Mouse (Mus musculus): ENCODE data around the gene Rdh8.
"Not testable (repeated sequence)": the region's sequence is repeated elsewhere in the genome, so short reads cannot be mapped to it uniquely, and the experiment has no call there.

Gene Rdh8

DNA sequence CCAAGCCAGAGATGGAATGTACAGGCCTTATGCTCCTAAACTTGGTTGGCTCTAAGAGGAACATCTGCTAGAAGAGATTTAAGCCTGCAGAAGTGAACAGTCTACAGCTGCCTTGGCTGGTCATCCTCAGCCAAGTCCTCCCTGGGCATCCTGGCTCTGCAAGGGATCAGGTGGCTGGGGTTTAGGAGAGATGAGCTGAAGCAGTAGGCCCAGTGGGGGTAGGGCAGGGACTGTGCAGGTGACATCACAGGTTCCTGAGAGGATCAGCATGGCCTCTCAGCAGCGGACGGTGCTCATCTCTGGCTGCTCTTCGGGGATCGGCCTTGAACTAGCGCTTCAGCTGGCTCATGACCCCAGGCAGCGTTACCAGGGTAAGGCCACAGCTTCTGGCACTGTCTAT, at the start of gene Rdh8:
Gene Rdh8, plus strand, starts transcription at position 268 of the 400 bp plus-strand sequence.
- no peak for DNase-seq (ENCODE audit: low read depth)

DNA sequence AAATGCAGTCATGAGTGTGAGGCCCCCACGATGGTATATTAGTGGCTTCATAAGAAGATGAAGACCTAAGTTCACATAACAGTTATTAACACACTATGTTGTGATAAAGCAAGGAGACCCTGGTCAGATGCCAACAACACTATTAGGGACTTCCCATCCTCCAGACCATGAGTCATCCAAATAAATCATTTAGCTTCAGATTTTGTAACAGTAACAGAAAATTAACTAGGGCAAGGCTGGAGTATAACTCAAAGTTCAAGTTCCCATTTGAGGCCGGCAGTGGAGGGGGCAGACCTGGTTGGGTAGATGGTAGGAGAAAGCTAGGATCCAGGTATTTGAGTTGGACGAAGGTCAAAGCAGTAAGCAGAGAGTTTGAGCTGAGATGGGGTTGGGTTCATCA, 37.0 kb upstream of the Rdh8 start:
- DNase-seq (ENCODE audit: low read depth), result no peak

DNA sequence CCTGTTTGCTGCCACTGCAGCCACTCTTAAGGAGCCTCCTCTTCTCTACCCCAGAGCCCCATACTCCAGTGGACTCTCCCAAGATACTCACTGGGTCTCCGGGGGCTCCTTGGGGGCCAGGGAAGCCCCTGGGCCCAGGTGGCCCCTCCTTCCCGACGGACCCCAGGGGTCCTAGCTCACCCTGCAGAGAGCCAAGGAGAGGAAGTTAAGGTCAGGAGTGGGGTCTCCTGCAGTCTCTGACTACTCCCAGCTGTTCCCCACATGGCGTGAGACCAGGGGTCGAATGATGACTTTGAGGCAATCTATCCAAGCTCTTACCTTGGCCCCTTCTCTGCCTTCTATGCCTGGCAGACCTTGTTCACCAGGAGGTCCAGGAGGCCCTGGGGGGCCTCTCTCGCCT, 33.2 kb upstream of the Rdh8 start:
- no peak for DNase-seq (ENCODE audit: low read depth)

DNA sequence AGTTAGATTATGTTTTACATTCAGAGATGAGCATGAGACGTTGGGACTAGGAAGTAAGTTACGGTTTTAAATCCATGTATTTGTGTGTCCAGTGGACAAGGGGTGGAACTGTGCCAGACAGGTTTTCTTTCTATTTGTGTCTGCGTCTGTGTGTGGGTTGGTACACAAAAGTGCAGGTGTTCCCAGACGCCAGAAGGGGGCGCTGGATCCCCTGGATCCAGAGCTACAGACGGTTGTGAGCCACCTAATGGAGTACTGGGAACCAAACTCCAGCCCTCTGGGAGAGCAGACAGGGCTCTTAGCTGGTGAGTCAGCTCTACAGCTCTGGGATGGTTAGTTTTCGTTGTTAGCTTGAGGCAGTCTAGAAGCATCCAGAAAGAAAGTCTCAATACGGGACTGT, 30.3 kb upstream of the Rdh8 start:
- DNase-seq (ENCODE audit: low read depth), result no peak

DNA sequence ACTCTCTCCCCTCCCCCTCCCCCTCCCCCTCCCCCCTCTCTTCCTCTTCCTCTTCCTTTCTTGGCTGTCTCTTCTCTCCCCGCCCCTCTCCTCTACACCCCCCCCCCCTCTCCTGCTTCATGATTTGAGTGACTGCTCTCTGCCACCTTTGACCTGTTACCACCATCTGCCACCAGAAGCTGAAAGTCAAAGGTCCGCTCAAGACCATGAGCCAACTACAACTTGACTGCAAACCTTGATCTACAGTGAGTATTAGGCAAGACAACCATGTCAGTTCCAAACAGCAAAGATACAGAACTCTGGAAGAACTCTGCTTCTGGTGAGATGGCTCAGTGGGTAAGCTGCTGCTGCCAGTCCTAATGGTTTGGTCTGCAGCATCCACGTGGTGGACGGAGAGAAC, 28.7 kb upstream of the Rdh8 start:
- no peak for DNase-seq (ENCODE audit: low read depth)

DNA sequence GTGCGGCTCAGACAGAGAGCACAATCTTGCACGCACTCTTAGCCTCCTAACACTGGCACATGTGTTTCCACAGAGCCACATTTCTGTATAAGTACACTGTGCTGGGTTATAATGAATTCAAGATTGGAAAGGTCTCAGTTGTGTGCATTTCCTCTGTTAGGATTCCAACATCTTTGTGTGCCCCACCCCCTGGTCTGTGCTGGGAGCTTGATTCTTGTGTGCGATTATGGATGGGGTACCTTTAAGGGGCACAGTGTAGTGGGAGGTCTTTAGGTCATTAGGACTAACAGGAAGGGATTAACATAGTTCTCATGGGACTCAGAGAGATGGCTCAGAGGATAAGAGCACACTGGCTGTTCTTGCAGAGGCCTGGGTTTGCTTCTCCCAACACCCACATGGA, 28.0 kb upstream of the Rdh8 start:
- DNase-seq (ENCODE audit: low read depth), result no peak

DNA sequence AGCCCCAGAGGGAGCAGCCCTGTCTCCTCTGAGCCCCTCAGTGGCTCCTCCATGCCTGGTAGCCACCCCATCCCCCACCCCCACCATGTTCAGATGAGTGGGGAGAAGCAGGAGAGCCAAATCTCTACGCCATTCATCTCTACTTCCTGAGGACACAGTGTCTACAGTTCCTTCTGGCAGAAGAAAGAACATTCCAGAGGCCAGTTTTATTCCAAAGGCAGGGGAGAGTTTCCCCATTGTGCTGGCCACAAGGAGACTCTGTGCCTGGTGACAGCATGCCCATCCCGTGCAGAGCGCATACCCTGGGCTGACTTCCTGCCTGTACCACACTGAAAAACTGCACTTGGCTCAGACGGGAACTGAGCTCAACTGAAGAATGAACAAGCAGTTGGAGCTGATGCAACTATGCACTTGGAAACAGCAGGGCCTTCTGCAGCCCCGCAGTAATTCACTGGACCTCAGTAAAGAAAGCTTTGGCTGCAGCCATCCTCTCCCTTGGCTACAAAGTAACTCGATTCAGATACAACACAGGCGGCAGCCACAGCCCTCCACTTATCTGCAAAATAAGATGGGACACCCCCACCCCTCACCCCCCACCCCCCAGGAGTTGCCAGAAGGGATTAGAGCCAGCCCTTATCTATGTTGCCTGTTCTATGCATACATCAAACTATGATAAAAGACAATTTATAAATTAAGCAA, 24.0 kb upstream of the Rdh8 start:
- no peak for DNase-seq (ENCODE audit: low read depth)

DNA sequence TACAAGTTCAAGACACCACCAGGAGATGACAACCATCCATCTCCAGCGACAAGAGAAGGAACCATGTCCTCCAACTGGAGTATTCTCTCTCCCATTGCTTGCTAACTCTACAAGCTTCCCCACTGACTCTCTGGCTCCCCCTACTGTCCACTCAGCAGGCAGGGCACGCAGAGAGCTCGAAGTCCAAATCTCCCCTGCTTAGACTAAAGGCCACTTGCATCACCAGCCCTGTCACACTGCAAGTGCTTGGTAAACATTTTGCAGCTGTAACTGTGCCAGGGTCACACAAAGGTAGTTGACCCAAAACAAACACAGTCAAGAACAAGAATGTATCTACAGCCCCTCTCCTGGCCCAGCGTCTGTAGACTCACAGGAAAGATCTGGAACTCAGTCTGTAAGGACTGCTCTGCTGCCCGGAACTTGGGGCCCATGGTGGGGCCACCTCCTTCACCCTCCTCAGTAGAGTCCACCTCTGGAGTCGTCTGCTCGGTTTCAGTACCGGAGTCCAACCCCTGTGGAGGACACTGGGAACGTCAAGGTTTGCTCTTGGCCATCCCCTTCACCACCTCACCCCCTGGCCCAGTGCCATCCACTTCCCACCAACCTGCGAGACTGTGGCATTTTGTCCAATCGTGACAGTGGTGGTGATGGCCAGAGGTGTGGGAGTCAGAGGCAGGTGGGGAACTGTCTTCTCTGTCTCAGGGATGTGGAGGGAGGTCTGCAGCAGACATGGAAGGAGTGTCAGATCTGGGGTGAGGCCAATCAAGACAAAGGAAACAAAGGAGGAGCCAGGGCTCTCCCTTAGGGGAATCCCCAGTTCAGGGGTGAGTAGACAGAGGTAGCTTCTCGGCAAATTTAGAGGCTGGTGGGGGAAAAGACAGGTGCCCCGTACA, 13.8 kb upstream of the Rdh8 start:
- peak; percentile 46 for DNase-seq (ENCODE audit: low read depth)

DNA sequence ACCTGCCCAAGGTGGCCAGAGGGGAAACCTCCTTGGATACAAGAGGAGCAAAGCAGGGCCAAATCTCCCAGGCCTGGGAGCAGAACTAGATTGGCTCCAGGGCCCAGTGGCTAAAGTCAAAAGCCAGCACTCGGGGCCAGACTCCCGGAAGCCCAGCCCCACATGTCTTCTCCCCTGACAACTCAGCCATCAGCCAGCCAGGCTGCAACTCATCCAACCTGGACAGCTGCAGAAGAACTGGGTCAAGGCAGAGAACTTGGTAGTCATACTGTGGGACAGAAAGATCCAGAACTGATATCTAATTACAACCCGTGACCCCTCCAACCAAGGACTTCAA, 13.2 kb upstream of the Rdh8 start:
- DNase-seq (ENCODE audit: low read depth), result no peak

DNA sequence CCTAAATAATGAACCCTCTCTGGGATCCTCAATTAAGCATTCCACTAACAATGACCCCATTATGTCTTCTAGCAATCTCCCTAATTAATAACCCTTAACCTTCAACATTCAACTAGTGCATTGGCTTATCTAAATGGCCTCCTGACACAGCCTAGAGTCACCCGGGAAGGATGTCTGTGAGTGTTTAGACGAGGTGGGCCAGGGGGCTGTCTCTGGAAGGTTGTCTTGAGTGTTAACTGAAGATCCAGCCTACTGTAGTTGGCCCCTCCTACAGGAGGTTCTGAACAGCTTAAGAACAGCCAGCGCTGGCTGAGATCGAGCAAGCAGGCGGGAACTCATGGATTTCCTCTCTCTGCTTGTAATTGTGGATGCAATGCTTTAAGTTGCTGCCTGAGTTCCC, 12.6 kb upstream of the Rdh8 start:
- DNase-seq (ENCODE audit: low read depth), result no peak

DNA sequence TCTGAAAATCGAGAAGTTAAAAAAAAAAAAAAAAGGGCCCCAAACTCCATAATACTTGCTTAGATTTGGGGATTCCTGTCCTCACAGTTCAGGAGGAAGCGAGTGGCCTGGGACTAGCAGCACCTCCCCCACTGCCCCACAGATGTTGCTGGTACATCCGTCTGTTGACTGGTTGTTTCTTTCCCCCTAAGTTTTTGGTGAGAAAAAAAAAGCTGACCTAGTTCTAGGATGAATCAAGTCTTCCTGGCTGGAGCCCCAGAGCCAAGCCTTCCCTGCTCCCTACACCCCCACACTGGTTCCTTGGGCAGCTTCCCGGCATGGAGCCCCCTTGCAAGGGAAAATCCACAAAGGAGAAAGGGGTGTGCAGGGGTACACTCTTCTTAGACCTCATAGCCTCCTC, 8.0 kb upstream of the Rdh8 start:
- DNase-seq (ENCODE audit: low read depth), result no peak

DNA sequence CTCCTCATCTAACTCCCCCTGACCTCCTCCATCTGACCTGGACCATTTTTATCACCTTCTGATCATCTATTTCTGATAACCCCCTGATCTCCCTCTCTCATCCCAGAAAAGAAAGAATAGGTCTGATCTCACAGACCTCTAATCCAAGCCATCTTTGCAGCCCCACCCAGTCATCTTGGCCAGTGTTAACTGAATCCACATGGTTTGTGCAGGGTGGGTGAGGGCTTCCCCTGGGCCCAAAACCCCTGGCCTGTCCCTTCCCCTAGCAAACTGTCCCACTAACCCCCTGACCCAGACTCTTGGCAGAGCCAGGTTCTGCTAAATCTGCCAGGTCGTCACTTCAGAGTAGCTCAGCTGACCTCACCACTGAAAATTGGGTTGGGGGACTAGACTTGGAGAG, 7.5 kb upstream of the Rdh8 start:
- DNase-seq (ENCODE audit: low read depth), result no peak

DNA sequence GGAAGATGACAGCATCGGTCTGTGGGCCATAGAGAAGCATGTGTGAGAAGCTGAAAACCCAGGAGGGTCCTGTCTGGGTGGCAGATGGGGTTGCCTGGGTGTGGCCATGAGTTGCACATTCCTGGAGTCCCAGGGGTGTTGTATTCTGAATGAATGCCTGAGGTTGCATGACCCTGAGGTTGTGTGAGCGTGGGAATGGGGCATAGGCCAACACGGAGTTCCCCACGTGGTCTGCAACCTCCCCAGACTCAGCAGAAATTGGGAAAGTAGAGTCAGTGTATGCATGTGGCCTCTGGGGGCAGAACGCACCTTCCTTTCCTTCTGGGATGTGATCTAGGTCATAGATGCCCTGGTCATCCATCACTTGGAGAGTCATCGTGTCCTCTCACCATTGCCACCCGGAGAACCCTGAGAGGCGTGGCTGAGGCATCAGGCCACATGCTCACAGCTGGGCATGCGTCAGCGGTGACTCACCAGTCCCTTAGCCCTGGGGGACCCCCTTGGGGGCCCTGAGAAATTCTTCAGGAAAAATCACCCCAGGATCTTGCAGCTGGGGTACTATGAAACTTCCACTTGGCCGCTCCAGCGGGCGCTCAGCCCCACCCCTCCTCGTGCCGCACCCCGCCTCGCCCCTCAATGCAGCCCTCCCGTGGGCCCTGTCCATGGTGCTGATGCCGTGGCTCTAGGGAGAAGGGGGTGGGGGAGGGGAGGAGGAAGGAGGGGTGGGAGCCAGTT, 5.6 kb upstream of the Rdh8 start:
- DNase-seq (ENCODE audit: low read depth), result peak; percentile 29

DNA sequence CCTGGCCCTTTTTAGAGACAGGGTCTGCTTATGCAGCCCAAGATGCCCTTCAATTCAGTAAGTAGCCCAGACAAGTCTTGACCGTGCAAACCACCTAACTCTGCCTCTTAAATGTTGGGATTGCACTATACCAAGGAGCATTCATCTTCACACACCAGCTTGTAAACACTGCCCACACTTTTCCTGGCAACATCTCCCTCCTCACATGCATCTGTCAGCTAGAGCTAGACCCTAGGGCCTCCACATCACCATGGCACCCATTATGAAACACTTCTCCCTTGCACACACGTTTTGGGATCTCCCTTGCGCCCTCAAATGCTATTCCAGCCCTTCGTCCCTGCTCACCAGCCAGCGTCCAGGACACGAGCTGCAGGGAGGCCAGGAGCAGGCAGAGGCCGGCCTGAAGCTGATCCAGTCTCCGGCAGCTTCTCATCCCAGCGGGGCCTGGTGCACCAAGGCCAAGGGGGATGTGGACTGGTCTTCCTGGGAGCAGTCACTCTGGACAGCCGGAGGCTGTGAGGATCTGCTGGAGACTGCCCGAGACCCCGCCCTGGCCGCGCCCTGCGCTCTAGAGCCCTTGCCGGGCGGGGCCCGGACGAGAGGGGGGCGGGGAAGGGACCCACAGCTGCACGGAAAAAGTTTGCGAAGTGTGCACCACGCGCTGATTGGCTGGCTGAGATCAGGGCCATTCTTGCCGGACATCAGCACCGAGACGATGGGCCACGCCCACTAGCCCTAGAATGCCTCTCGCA, 3.6 kb upstream of the Rdh8 start, which contains the start of gene Col5a3:
Gene Col5a3, minus strand, starts transcription at position 547 of the 752 bp plus-strand sequence.
- no peak for DNase-seq (ENCODE audit: low read depth)

DNA sequence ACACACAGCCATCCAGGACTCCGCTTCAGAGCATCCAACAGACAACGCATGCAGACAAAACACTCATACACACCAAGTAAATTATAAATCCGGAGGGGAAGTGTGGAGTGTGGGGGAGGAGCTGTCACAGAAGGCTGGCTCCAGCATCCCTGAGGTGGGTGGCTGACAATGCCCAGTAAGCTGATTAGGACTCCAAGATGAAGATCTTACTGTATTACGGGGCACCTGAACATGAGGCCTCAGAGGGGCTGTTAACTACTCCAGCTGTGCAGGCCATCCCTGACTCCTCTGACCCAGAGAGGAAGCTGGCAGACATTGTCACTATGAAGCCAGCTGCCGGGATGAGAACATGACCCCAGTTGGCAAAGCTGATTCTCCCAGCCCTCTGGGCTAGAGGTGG, 1.7 kb downstream of the Rdh8 start:
- no peak for DNase-seq (ENCODE audit: low read depth)

DNA sequence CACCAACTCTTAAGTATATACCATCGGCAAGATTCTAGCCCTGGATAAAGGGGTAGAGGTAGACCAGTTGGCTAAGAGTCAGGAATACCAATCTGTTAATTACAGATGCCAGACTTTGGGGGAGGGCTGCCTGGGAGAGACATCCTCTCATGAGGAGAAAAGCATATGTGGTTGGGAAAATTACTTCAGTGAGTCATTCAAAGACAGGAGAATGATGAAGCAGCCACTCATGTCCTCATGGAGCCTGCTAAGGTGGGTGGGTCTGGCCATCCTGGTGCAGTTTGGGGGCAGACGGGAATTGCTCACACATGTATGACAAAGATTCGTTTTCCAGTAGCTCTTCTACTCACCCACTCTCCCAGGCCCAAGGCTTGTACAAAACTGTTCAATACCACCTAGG, 4.5 kb downstream of the Rdh8 start:
- DNase-seq (ENCODE audit: low read depth), result no peak

DNA sequence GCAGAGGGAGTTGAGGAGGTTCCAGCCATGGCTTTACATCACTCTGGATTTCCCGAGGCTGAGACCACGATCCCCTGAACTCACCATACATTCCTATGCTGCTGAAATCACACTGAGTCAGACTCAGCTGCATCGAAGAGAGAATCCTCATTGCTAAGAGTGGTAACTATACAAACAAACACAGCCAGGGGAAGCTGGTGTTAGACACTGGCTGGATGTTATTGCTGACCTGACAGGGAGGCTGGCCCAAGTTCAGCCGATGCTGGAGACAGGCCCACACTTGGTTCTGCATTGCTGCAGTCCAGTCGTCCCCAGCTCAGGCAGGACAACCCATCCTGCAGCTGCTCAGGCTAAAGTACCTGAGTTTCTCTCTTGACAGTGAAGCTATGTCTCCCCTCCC, 7.5 kb downstream of the Rdh8 start:
- no peak for DNase-seq (ENCODE audit: low read depth)

DNA sequence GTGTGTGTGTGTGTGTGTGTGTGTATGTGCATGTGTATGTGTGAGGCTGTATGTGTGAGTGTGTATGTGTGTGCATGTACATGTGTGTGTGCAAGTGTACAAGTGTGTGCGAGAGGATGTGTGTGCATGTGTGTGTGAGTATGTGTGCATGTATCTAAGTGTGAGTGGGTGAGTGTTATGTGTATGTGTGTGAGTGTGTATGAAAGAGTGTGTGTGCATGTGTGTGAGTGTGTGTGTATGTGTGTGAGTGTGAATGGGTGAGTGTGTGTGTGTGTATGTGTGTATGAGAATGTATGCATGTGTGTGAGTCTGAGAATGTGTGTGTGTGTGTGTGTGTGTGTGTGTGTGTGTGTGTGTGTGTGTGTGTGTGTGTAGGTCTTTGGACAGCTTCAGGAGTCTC, 9.8 kb downstream of the Rdh8 start:
- no peak for DNase-seq (ENCODE audit: low read depth)

DNA sequence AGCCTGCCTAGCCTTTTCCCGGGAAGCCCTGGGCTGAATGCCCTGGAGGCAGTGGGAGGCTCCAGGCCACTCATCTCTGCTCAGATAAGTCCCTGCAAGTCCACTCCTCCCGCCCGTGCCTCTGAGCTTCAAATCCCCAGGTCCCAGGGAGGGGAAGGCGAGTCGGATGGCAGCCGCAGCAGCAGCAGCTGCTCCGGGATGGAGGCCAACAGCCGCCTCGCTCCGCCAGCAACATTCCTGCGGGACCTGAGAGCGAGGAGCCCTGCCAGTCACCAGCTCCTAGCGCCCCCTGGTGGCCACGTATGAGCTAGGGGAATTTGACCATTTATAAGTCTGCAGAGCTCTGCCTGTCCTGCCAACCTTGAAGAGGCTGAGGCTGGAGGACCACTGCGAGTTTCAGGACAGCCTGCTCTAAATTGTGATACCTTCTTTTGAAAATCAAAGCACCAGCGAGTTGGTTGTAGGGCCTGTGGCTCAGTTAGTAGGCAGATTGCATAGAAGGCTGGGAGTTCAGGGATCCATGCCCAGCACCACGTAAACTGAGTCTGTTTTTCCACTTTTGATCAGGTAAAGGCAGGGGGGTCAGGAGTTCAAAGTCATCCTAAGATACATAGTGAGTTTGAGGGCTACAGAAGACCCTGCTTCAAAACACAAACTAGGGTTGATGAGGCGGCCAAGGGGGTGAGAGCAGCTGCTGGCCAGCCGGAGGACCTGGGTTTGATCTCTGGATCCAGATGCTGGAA, 12.8 kb downstream of the Rdh8 start:
- peak; percentile 45 for DNase-seq (ENCODE audit: low read depth)

DNA sequence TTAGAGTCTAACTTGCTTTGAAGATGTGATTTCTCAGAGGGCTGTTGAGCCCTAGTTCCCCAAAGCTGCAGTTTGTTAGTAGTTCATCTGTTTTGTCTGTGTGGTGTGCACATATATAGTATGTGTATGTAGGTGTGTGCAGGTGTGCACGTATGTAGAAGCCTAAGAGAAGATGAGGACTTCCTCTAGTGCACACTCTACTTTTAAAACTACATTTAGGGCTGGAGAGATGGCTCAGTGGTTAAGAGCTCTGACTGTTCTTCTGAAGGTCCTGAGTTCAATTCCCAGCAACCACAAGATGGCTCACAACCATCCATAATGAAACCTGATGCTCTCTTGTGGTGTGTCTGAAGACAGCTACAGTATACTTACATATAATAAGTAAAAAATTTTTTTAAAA, 16.6 kb downstream of the Rdh8 start:
- DNase-seq (ENCODE audit: low read depth), result no peak

DNA sequence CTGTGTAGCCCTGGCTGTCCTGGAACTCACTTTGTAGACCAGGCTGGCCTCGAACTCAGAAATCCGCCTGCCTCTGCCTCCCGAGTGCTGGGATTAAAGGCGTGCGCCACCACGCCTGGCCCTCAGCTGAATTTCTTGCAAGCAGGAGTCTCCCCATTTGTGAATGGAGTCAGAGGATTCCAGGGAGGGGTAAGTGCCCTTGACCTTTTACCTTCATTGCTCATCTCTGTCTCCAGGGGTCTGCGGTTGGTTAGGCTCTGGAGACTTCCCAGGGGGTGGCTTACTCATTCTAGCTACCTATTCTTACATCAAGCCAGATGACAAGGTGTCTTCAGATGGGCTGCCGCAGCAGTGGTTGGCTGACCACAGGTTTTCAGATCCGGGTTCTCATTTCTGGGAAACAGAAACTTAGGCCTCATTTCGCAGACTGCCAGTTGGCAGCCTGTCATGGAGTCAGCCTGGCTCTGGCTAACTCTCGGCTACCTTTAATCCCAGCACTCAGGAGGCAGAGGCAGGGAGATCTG, 17.2 kb downstream of the Rdh8 start:
- DNase-seq (ENCODE audit: low read depth), result not testable (repeated sequence)

All from c-Kit-positive CD71-positive TER-119-negative erythroid progenitor cells, embryonic 14.5 days (primary cell).